Mouse (Mus musculus) lung, adult 2 months (tissue): ENCODE results near the gene Jmjd1c. TPM values are rescaled to one million over a fixed set of nuclear protein-coding genes. Genes with fewer than 3 reads are reported as not detected.

Source experiments
- DNase-seq: peaks from one replicate; pipeline ENCODE4 v3.0.0; 2022
- H3K4me1 ChIP-seq: fragments of 200-500 bp; 2 replicates; pipeline ENCODE4 v1.6.1; 2011; ENCODE audit warnings: low read length; ENCODE audit not compliant: control insufficient read depth, insufficient read depth
- H3K4me3 ChIP-seq: fragments of 200-500 bp; replicated peaks from 2 replicates; pipeline ENCODE3; 2011; ENCODE audit warnings: low read depth, mild to moderate bottlenecking, control low read depth, low read length; ENCODE audit errors: extremely low read depth
- CTCF ChIP-seq: fragments of 200-500 bp; IDR thresholded peaks from 2 replicates; pipeline ENCODE4 v1.5.1; 2011; ENCODE audit warnings: mild to moderate bottlenecking, low read length, control low read depth; ENCODE audit not compliant: insufficient read depth
- POLR2A ChIP-seq: fragments of 200-500 bp; IDR thresholded peaks from 2 replicates; pipeline ENCODE4 v1.6.1; 2011; ENCODE audit warnings: low read depth, mild to moderate bottlenecking, control low read depth, low read length, borderline replicate concordance; ENCODE audit errors: extremely low read depth
- WGBS: fragments of 180-500 bp; shearing (Covaris S2); methylation state at CpG from one replicate; pipeline ENCODE4 v1.1.7; 2018; 5-methylcytosine and 5-hydroxymethylcytosine counted together
- polyA plus RNA-seq: library from polyadenylated mRNA; depleted of rRNA; stranded (reverse); fragments of >200 nt; gene quantifications from 2 replicates; pipeline ENCODE4 v1.2.3, GENCODE M21; 2012

Jmjd1c gene
- polyA plus RNA-seq, 1 experiment: 16.4 TPM

DNA sequence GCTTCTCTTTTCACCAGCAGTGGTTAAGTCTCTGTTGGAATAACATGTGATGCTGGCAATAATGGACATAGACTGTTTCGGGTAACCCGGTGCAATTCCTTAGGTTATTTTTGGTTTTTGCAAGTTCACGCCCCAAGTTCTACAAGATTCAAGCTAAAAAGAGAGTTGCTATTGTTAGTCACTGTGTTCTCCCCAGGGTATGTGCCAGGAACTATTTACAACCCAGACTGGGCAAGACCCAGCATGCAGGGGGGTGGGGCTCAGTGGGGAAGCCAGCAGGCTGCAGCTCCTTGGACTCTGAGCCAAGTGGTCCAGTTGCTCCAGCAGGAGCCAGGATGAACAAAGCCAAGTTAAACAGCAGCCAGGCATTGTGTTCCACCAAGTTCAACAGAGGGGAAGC is 192.0 kb downstream of the Jmjd1c start:
- WGBS: 27% methylated on average over 3 of the region's 3 CpGs

DNA sequence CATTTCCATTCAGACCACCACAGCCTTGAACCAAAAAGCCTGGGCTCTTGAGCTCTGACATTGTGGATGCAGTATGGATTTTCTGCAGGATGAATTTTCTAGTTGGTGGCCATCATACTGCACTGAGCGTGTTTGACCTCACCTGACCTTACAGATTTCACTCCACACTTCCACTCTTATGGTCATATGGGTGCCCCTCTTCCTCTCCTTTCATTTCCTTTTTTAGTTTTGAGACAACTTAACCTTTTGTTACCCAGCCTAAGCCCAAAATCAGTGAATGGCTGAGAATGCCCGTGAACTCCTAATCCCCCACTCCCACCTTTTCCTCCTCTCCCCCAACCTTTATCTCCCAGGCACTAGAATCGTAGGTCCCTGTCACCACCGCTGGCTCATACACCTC is 194.7 kb downstream of the Jmjd1c start:
- H3K4me3 ChIP-seq: no peak overlapping the region
- 70% methylated on average over 4 of the region's 4 CpGs for WGBS
- TF ChIP-seq POLR2A (no peak), CTCF (no peak)
- H3K4me1 ChIP-seq: no peaks in the 10 kb centered on the region
- no peak for DNase-seq

More for the DNA sequence above, 192.0 kb downstream of the Jmjd1c start:
- TF ChIP-seq CTCF (no peak), POLR2A (no peak)
- Histone ChIP-seq H3K4me3 (no peak overlapping the region), H3K4me1 (peaks cover 6% of the 10 kb centered on the region)
- DNase-seq: peak; percentile 43

DNA sequence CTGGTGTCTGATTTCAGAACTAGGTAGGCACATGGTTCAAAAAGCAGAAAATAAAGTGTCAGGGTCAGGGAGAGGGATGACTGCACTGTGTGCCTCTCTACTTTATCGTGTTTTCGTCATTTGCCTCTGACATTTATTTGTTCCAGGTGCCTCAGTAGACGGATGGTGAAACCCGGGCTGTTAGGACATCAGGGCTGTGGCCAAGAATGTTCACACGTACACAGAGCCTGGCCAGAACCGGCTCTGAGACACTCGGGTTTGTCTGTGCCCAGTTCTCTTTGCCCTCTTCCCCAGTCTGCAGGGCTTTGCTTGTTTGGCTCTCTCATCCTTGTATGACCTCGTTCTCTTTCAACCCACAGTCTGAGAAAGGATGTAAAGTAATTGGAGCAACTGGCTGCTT is 195.2 kb downstream of the Jmjd1c start:
- no peak for TF ChIP-seq POLR2A
- no peak for TF ChIP-seq CTCF
- 30% methylated on average over 8 of the region's 8 CpGs for WGBS

DNA sequence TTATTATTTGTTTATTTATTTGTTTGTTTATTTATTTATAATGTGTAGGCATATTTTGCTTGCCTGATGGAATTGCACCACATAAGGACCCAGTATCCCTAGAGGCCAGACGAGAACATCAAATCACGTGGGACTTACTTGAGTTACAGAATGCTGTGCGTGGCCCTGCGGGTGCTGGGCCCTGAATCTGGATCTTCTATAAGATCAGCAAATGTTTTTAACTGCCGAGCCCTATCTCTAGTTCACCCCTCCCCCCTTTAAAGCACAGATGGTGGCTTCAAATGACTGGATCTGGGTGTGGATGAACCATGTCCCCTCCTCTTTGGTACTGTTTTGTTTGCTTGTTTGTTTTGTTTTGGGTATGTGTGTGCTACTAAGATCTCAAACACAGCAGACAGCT is 199.4 kb downstream of the Jmjd1c start:
- no peak for DNase-seq
- Histone ChIP-seq H3K4me3 (no peak overlapping the region), H3K4me1 (no peaks in the 10 kb centered on the region)
- 86% methylated on average over 5 of the region's 5 CpGs for WGBS
- TF ChIP-seq POLR2A (no peak), CTCF (no peak)

More for the DNA sequence above, 195.2 kb downstream of the Jmjd1c start:
- no peak for DNase-seq
- Histone ChIP-seq H3K4me3 (no peak overlapping the region), H3K4me1 (no peaks in the 10 kb centered on the region)

DNA sequence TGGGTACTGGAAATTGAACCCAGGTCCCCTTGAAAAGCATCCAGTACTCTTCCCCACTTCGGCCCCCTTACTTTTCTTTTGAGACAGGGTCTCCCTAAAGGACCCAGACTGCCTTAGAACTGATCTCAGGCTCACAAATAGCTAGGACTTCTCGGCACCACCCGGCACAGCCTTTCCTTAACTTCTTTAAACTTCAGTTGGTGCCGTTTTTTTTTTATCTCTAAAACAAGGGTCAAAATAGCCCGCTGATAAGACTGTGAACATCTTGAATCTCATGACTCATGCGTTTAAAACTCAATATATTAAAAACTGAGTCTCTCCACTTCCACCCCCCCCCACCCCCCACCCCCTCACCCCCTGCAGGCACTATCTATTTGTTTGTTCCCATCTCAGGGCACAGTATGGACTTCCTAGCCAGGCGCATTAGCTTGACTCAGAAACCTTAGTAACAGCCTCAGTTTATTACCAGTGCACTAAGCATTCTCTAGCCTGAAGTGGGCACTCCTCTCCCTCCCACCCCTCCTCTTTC is 200.1 kb downstream of the Jmjd1c start:
- TF ChIP-seq CTCF (no peak), POLR2A (no peak)
- WGBS: 64% methylated on average over 7 of the region's 7 CpGs
- no peak overlapping the region for H3K4me3 ChIP-seq
- no peaks in the 10 kb centered on the region for H3K4me1 ChIP-seq
- DNase-seq: no peak

DNA sequence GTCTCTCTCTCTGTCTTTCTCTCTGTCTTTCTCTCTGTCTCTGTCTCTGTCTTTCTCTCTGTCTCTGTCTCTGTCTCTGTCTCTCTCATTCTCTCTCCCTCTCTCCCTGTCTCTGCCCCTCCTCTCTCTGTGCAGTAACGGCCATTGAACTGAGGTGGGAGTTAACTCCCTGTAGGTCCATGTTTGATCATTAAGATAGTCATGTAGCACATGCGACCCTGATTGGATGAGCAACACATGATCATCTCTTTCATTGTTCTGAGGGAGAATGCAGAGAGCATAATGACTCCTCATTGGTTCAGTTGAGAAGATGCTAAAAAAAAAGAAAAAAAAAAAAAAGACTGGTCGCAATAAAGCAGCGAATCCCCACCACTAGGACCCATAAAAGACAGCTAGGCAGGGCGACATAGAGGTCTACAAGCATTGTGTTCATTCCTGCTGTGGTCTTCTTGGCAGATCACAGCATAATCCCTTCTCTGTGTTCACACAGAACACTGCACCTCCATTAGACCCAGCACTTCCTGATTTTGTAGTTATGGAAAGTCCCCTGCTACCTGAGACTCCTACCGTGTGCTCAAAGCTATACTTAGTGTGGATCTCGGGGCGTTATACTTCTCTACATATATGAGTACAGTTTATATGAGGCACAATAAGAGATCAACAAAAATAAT is 200.7 kb downstream of the Jmjd1c start:
- Histone ChIP-seq H3K4me1 (no peaks in the 10 kb centered on the region), H3K4me3 (no peak overlapping the region)
- 78% methylated on average over 8 of the region's 8 CpGs for WGBS
- TF ChIP-seq POLR2A (no peak), CTCF (no peak)
- DNase-seq: no peak

DNA sequence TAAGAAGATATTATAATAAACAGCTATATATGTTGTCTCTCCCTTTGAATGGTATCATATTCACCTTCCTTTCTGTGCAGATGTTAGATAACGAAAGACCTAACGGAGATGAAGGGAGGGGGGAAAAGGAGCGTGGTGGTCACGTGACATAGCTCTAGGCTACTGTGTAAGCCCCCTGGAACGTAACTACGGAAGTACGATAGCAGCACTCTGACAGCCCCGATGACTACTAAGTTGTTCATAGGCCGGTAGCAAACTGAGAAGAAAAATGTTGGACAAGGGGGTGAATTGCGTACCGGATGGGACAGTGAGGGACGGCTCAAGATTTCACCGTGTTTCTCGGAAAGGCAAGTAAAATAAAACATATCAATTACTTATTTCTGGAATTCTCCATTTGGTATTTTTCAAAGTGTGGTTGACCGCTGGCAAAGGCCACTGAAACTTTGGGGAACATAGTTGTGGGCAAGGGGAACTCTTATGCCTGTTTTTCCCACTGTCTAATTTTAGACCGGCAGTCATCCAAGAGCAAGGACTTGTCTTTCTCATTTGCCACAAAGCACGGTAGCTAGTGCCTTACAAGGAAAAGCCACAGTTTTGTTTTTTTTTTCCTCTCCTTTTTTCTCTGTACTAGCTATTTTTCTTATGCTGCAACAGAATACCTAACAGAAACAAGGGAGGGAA is 201.4 kb downstream of the Jmjd1c start:
- no peak for TF ChIP-seq POLR2A
- no peak for TF ChIP-seq CTCF
- WGBS: 86% methylated on average over 17 of the region's 17 CpGs
- no peak for DNase-seq
- Histone ChIP-seq H3K4me3 (no peak overlapping the region), H3K4me1 (no peaks in the 10 kb centered on the region)

DNA sequence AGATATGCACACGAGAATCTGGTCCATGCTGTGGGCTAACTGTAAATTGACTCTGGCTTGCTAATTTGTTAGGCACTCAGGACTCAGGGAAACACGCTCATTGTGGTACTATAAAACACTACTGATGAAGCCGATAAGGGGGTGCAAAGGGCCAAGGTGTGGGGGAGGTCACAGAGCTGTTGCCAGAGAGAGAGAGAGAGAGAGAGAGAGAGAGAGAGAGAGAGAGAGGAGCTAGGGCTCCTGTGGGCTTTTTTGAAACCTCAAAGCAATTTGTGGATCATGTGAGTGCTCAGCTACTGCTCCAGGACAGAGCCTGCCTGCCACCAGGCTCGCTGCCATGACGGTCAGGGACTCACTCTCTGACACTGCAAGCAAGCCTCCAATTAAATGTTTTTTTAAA is 202.9 kb downstream of the Jmjd1c start:
- Histone ChIP-seq H3K4me3 (no peak overlapping the region), H3K4me1 (no peaks in the 10 kb centered on the region)
- WGBS: 61% methylated on average over 5 of the region's 5 CpGs
- TF ChIP-seq CTCF (no peak), POLR2A (no peak)
- DNase-seq: no peak

DNA sequence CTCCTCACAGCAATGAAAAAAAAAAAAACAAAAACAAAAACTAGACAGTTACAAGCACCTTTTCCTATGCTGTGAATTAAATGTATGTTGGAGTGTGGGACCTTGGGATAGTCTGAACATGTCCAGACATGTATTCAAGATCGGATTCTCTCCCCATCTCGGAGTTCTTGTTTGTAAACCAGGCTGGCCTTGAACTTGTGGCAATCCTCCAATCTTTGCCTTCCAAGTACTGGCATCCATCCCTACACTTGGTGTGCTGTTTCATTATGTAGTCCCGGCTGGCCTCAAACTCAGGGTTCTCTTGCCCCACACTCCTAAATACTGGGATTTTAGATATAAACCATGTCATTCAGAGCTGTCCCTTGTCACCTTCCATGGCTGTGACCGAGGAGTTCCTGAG is 203.4 kb downstream of the Jmjd1c start:
- no peak overlapping the region for H3K4me3 ChIP-seq
- no peak for TF ChIP-seq CTCF
- no peak for TF ChIP-seq POLR2A
- DNase-seq: no peak
- WGBS: 57% methylated on average over 4 of the region's 4 CpGs
- no peaks in the 10 kb centered on the region for H3K4me1 ChIP-seq

DNA sequence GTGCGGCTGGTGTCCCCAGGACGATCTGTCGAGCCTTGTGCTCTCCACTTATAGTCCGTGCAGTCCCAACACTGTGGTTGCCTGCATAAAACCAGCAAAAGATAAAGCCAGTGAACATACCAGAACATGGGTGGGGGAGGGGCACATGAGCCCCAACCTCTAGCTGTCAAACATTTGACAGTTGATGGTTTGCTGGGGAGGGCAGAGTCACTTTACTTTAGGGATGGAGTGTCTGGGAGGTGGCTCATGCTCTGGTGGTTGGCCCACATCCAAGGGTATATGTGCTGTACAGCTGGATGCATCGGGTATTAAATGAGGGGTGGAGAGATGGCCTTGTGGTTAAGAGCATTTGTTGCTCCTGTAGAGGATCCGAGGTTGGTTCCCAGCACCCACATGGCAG is 205.1 kb downstream of the Jmjd1c start:
- no peaks in the 10 kb centered on the region for H3K4me1 ChIP-seq
- DNase-seq: no peak
- 90% methylated on average over 6 of the region's 6 CpGs for WGBS
- H3K4me3 ChIP-seq: no peak overlapping the region
- TF ChIP-seq POLR2A: no peak
- no peak for TF ChIP-seq CTCF
